Mouse (Mus musculus) cortical plate, adult 2 months (tissue): ENCODE measurements around the gene Xndc1.

Experiments
- CTCF ChIP-seq: fragments of 200-500 bp; IDR thresholded peaks from 2 replicates; pipeline ENCODE4 v1.5.1; 2011; ENCODE audit warnings: mild to moderate bottlenecking, control low read depth, low read length; ENCODE audit not compliant: insufficient read depth; ENCODE audit errors: extremely low read depth
- POLR2A ChIP-seq: fragments of 200-500 bp; IDR thresholded peaks from 2 replicates; pipeline ENCODE4 v1.6.1; 2011; ENCODE audit warnings: mild to moderate bottlenecking, low read length, control low read depth; ENCODE audit not compliant: insufficient read depth; ENCODE audit errors: extremely low read depth

GRCm38 (mm10) chr7:102109171-102109570 is 43.9 kb downstream of the Xndc1 start, which contains the start of gene Art5:
- no peak for TF ChIP-seq CTCF
- no peak for TF ChIP-seq POLR2A
